Mouse (Mus musculus): ENCODE results near the gene Pakap.

DNA sequence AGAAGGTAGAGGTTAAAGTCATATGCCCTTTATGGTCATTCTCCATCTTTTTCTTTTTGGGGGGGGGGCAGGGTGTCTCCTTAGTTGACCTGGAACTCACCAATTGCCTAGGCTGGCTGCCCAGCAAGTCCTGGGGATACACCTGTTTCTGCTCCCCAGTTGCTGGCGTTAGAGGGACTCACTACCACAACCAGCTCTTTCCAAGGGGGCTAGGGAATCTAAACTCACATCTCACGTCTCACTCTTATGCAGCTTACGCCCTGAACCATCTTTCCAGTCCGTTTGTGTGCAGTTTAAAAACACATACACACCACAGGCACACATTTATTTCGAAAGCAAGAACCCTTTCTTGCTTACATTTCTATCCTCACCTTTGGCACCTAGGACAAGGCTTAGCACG lies 34.3 kb upstream of the Pakap start:
- no peak for TF ChIP-seq CTCF (IDR thresholded peaks at IDR 0.05; ENCODE audit: low read depth, low read length)
- TF ChIP-seq TAL1 (conservative IDR thresholded peaks at IDR 0.05; ENCODE audit: low read depth, low read length) = no peak
- TF ChIP-seq POLR2AphosphoS5 (IDR thresholded peaks at IDR 0.05; ENCODE audit: insufficient replicate concordance, low read depth, low read length) = no peak
- no peak for TF ChIP-seq GATA1 (IDR thresholded peaks at IDR 0.05; ENCODE audit: borderline replicate concordance, low read length)

All from G1E (cell line).